Mouse (Mus musculus): ENCODE results near the gene Snx9. TPM values are rescaled to one million over a fixed set of nuclear protein-coding genes. Genes with fewer than 3 reads are reported as not detected.

The Snx9 gene
- total and polyA plus RNA-seq, 3 experiments, result 12.9 to 22.8 TPM; not detected in 1

DNA sequence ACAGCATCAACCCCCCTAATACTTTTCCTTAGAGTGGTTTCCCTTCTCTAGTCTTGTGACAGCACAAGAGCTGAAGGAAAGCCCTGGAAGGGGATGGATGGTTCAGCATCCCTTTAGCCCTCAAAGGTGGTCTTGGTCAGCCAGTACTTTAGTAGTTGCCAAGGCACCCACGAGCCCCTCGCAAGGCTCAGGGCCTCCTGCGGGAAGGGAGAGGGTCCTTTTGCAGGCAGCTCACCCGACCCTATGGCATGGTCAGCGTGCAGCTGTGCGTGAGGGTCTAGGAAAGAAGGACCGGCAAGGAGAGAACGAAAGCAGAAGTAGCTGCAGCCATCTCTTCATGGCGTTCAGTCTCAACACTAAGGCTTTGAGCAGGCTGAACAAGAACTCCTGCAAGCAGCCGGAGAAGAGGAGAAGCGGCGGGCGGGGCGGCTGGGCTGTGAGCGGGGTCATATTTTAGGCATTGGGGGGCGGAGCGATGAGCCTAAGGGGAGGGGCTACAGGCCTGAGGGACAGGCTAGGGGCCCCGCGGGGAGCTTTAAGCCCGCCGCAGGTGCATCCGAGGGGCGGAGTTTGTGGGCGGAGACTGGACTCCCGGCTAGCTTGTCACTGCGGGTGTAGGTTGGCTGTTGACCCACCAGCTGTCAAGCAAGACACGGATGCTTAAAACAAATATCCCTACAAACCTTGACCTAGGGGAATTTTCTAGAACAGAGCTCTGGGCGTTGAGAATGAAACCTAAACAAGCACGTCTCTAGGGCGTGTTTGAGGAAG, 93.6 kb downstream of the Snx9 start:
- peaks cover 0 to 13% of the 10 kb centered on the region in 2 experiments; a peak in 2 of 4 replicates for H3K4me1 ChIP-seq (ENCODE audit: control insufficient read depth in 1 of 2, insufficient read depth in 2 of 2, low read length in 2 of 2)
- H3K79me2 ChIP-seq (ENCODE audit: control insufficient read depth, insufficient read depth, low read length, poor library complexity), result no peaks in the 10 kb centered on the region
- H3K4me3 ChIP-seq (ENCODE audit: control insufficient read depth in 1 of 2, insufficient read depth in 1 of 2, low read depth in 2 of 2, low read length in 2 of 2), result peak overlapping the region; percentile 64 to 95
- DNase-seq (ENCODE audit: low read depth, low spot score), result peak; percentile 93
- no peaks in the 10 kb centered on the region; a peak in 1 of 4 replicates for H3K36me3 ChIP-seq (ENCODE audit: control insufficient read depth in 1 of 2, insufficient read depth in 2 of 2, low read length in 2 of 2)
- no peak overlapping the region for H3K27ac ChIP-seq (ENCODE audit: control insufficient read depth, low read depth, low read length)
- peak overlapping the region; percentile 57 for H3K9ac ChIP-seq (ENCODE audit: control insufficient read depth, low read depth, low read length, poor library complexity, severe bottlenecking)
- H3K9me3 ChIP-seq (replicated peaks; ENCODE audit: insufficient read depth, low read length), result no peaks in the 10 kb centered on the region
- H3K27me3 ChIP-seq (ENCODE audit: control insufficient read depth in 1 of 2, insufficient read depth in 2 of 2, low read length in 2 of 2), result no peaks in the 10 kb centered on the region
- TF ChIP-seq SMC3 (IDR thresholded peaks at IDR 0.05; ENCODE audit: low read depth, low read length) (no peak), E2F4 (IDR thresholded peaks at IDR 0.05; ENCODE audit: borderline replicate concordance, low read depth, low read length) (no peak), ZC3H11A (IDR thresholded peaks at IDR 0.05; ENCODE audit: low read depth, low read length) (no peak), TAL1 (IDR thresholded peaks at IDR 0.05; ENCODE audit: low read length) (no peak), RAD21 (IDR thresholded peaks at IDR 0.05; ENCODE audit: low read depth, low read length) (no peak), EP300 (IDR thresholded peaks at IDR 0.05; ENCODE audit: low read depth in 1 of 2, low read length in 2 of 2) (no peak), BHLHE40 (IDR thresholded peaks at IDR 0.05; ENCODE audit: borderline replicate concordance, low read depth, low read length) (no peak), RCOR1 (IDR thresholded peaks at IDR 0.05; ENCODE audit: low read depth, low read length) (no peak), KAT2A (conservative IDR thresholded peaks at IDR 0.05; ENCODE audit: low read depth, low read length) (no peak), POLR2A (IDR thresholded peaks at IDR 0.05; ENCODE audit: control insufficient read depth in 1 of 2, insufficient read depth in 1 of 2, low read depth in 1 of 2, low read length in 2 of 2, poor library complexity in 1 of 2) (no peak), ZMIZ1 (IDR thresholded peaks at IDR 0.05; ENCODE audit: low read depth, low read length) (no peak), MAFK (IDR thresholded peaks at IDR 0.05; ENCODE audit: borderline replicate concordance, low read depth, low read length) (no peak), POLR2AphosphoS5 (IDR thresholded peaks at IDR 0.05; ENCODE audit: borderline replicate concordance, low read depth, low read length) (no peak), USF1 (IDR thresholded peaks at IDR 0.05; ENCODE audit: low read depth, low read length) (no peak), HCFC1 (IDR thresholded peaks at IDR 0.05; ENCODE audit: low read depth, low read length) (no peak), JUND (IDR thresholded peaks at IDR 0.05; ENCODE audit: low read depth, low read length) (no peak), CTCF (IDR thresholded peaks at IDR 0.05 in 2 of 3, conservative IDR thresholded peaks at IDR 0.05 in 1 of 3; ENCODE audit: control insufficient read depth in 1 of 3, insufficient read depth in 1 of 3, low read depth in 2 of 3, low read length in 3 of 3, poor library complexity in 1 of 3, severe bottlenecking in 1 of 3) (no peak), ZKSCAN1 (IDR thresholded peaks at IDR 0.05; ENCODE audit: low read depth, low read length) (no peak), TCF12 (IDR thresholded peaks at IDR 0.05; ENCODE audit: low read depth, low read length) (no peak), ETS1 (IDR thresholded peaks at IDR 0.05; ENCODE audit: low read depth, low read length) (no peak), POLR2AphosphoS2 (IDR thresholded peaks at IDR 0.05; ENCODE audit: low read length) (no peak), TBP (IDR thresholded peaks at IDR 0.05; ENCODE audit: low read depth, low read length) (no peak), NELFE (IDR thresholded peaks at IDR 0.05; ENCODE audit: low read depth, low read length) (no peak), NRF1 (IDR thresholded peaks at IDR 0.05; ENCODE audit: insufficient read depth, low read depth, low read length, poor library complexity, severe bottlenecking) (no peak), SIN3A (IDR thresholded peaks at IDR 0.05; ENCODE audit: low read length) (peak; percentile 69; the same call in 1 of the 2 replicates), CHD2 (IDR thresholded peaks at IDR 0.05; ENCODE audit: low read length) (no peak), ELF1 (IDR thresholded peaks at IDR 0.05; ENCODE audit: low read depth, low read length) (no peak), UBTF (IDR thresholded peaks at IDR 0.05; ENCODE audit: borderline replicate concordance, insufficient read depth, low read depth, low read length) (no peak), MAZ (IDR thresholded peaks at IDR 0.05; ENCODE audit: low read depth, low read length) (peak; percentile 66; the same call in 1 of the 2 replicates), USF2 (IDR thresholded peaks at IDR 0.05; ENCODE audit: borderline replicate concordance in 1 of 2, insufficient read depth in 1 of 2, low read depth in 1 of 2, low read length in 2 of 2) (no peak), MYC (IDR thresholded peaks at IDR 0.05; ENCODE audit: low read depth, low read length) (peak; percentile 44; the same call in 1 of the 2 replicates), ZNF384 (IDR thresholded peaks at IDR 0.05; ENCODE audit: low read depth, low read length) (no peak), MXI1 (IDR thresholded peaks at IDR 0.05; ENCODE audit: low read depth, low read length) (peak; percentile 78; the same call in 1 of the 2 replicates), GATA1 (IDR thresholded peaks at IDR 0.05; ENCODE audit: low read depth, low read length) (no peak), MEF2A (IDR thresholded peaks at IDR 0.05; ENCODE audit: extremely low read depth, insufficient replicate concordance, low read depth, low read length, poor library complexity, severe bottlenecking) (no peak), CHD1 (IDR thresholded peaks at IDR 0.05; ENCODE audit: low read depth, low read length) (no peak)
